Mouse (Mus musculus) heart, postnatal 0 days (tissue): ENCODE results near the gene Gm20696.

ENCODE experiments used
- CTCF ChIP-seq: IDR thresholded peaks from 2 replicates; pipeline ENCODE4 v1.5.1; 2016; ENCODE audit warnings: antibody characterized with exemption, control low read depth, low read depth
- EP300 ChIP-seq: IDR thresholded peaks from 2 replicates; pipeline ENCODE4 v1.6.1; 2016; ENCODE audit warnings: antibody characterized with exemption, low read depth

- no peak for TF ChIP-seq CTCF
- no peak for TF ChIP-seq EP300
These were observed 132.3 kb downstream of the Gm20696 start for GRCm38 (mm10) chr6:99534211-99534745.
